Mouse (Mus musculus) macrophage (primary cell): ENCODE data around the gene Ddb2. TPM values are rescaled to one million over a fixed set of nuclear protein-coding genes. Genes with fewer than 3 reads are reported as not detected.

ENCODE experiments used
- H3K27ac ChIP-seq: fragments of 350-480 bp; formaldehyde crosslinking; 2 replicates; pipeline ENCODE4 v1.9.0; 2021
- H3K36me3 ChIP-seq: fragments of 350-480 bp; formaldehyde crosslinking; 2 replicates; pipeline ENCODE4 v1.9.0; 2021; ENCODE audit errors: inconsistent target
- H3K4me3 ChIP-seq: fragments of 350-480 bp; formaldehyde crosslinking; 2 replicates; pipeline ENCODE4 v1.9.0; 2021; ENCODE audit errors: inconsistent target
- H3K79me2 ChIP-seq: fragments of 350-480 bp; formaldehyde crosslinking; 2 replicates; pipeline ENCODE4 v1.9.0; 2021; ENCODE audit errors: inconsistent target
- WGBS: methylation state at CpG from one replicate; pipeline ENCODE4 v1.1.7; 2026; ENCODE audit warnings: inconsistent platforms; ENCODE audit not compliant: missing documents; 5-methylcytosine and 5-hydroxymethylcytosine counted together
- polyA plus RNA-seq: library from polyadenylated mRNA; stranded (reverse); fragments of 250-400 nt; gene quantifications from 3 replicates; pipeline ENCODE4 v1.2.4, GENCODE M21; 2018; ENCODE audit warnings: inconsistent platforms
- total RNA-seq, 78 experiments: library from RNA; depleted of rRNA; stranded (reverse); fragments of 250-400 nt; gene quantifications; 1 replicate in 9 of 78; 2 replicates in 24 of 78; 3 replicates in 43 of 78; 4 replicates in 2 of 78; pipeline ENCODE4 v1.2.4; 2018; ENCODE audit warnings: inconsistent platforms in 56 of 78

Gene Ddb2
- 10 to 100 TPM; 13.6 to 38.1 (median 23.1) TPM for total RNA-seq (2018; cell fraction: chromatin; rRNA removed)
- 1 to 10 TPM; 1.2 to 3.3 (median 1.8) TPM for total RNA-seq (2018; cell fraction: cytosol; rRNA removed)
- total RNA-seq (2018; cell fraction: nucleus; rRNA removed): 10 to 100 TPM in 22 of 26 experiments, 1 to 10 TPM in 4; 6.4 to 33.6 (median 17.4) TPM
- 1.8 to 5.3 TPM (median 5.2 TPM) in 3 replicates for polyA plus RNA-seq

DNA sequence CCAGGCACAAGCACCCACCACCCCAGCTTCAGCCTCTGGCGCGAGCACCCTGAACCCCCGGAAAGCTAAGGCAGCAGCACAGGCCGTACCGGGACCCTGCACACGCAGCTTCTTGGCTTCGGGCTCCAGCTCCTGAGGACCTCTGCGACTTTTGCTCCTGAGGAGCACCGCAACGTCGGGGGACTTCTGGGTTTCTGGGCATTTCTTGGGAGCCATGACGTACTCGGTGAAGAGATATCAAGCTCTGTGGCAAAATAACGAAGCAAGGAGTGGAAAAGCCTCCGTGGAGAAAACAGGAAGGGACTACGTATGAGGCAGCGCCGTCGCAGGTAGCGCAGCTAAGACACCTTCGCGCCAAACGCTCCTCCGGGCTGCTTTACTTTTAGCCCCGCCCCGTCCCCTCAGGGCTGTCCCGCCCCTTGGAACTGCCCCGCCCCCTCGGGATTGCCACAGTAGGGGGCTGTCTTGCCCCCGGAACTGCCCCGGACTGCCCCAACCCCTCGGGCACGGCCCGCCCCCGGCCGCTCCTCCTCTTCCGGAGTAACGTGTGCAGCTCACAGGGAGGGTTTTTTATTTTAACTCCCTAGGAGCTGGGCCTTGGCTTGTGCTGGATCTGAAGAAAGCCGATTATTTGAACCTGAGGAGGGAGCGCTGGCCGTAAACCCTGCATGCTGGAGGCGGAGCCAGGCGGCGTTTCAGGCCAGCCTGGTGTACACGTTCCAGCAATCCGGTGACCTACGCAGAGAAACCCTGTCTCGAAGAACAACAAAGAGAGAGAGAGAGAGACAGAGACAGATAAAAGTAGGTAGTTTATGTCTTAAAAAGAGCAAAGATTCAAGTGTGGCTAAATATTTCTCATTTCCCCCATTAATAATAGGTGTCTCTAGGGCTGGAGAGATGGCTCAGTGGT, at the start of gene Ddb2:
Ddb2 (minus strand) TSS at position 382 of the 910 bp plus-strand sequence.
- Histone ChIP-seq H3K4me3 (peak within 1 kb of the TSS; percentile 70), H3K36me3 (peaks cover 4% of the 10 kb centered on the region; the same call in 1 of the 2 replicates), H3K27ac (peak within 1 kb of the TSS; percentile 67), H3K79me2 (no peaks in the 10 kb centered on the region)
- WGBS: under 1% methylated on average over 48 of the region's 48 CpGs

DNA sequence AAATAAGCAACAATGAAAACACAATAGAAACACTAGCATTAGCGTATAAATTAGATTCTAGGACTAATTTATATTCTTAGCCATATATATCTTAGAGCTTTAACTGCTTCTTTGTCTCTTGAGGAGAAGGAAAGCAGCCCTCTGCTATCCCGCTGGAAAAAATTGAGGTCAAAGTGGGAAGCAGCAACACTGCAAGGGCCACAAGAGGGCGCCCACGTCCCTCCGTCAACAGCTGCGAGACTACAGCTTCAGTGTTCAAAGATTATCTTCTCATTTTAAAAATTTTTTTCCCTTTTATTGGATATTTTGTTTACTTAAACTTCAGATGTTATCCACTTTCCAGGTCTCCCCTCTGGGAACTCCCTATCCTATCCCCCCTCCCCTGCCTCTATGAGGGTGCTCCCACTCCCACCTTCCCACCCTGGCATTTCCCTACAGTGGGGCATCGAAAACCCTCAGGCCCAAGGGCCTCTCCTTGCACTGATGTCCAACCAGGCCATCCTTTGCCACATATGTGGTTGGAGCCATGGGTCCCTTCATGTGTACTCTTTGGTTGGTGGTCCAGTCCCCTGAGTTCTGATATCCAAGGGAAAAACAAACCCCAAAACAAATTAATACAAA, 49.2 kb upstream of the Ddb2 start:
- Histone ChIP-seq H3K4me3 (no peak overlapping the region), H3K36me3 (no peaks in the 10 kb centered on the region), H3K27ac (no peak overlapping the region), H3K79me2 (no peaks in the 10 kb centered on the region)
- WGBS: 23% methylated on average over 7 of the region's 7 CpGs

DNA sequence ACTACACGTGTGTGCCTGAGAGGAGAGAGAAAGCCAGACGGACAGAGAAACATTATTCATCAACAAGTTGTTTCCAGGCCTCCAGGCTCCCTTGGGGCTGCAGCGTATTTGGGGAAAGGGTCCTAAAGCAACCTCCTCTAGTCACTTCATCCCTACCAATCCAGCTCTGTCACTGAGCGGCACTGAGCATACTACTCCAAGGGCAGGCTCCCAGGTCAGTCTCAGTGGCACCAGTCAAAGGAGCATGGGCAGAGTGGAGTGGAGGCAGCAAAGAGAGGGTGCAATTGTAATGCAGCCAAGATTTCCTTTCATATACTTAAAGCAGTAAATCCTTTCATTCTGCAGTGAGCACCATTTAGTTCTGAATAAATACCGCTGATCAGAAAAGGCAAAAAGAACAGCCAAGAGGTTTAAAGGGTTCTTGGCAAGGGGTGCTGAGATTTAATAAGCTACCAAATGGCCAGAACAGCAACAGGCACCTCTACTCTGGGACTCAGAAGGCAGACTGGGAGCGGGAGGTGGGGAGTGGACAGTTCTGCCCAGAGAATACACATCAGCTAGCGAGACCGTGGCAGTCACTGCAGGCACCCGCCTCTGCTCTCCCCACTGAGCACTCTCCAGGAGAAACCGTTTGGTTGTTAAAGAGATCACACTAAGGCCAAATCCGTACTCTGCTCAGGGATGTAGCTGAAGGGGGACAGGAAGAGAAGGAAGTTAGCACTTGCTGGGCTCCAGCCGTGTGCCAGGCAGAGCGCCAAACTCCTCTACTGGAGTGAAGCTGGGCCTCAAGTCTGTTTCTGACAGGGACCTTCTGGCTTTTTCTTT, 47.8 kb upstream of the Ddb2 start:
- 60% methylated on average over 13 of the region's 13 CpGs for WGBS

DNA sequence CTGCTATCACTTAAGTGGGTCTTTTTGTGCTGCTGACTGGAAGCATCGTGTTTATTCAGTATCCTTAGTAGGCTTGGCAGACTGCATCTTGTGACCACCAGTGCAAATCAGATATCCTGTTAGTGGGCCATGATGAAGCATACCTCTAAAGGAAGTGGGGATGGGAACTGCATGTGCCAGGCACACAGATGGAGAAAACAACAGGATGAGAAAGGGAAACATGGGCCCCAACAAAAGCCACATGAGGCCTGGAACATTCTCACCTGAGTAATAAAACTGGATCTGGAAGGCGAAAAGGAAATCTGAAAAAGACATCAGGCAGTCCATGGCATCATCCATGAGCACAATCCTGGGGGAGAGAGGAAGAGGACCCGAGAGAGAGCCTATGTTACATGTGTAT, 47.2 kb upstream of the Ddb2 start:
- WGBS: 72% methylated on average over 3 of the region's 3 CpGs
- H3K79me2 ChIP-seq: no peaks in the 10 kb centered on the region
- no peaks in the 10 kb centered on the region for H3K36me3 ChIP-seq
- no peak overlapping the region for H3K4me3 ChIP-seq
- H3K27ac ChIP-seq: no peak overlapping the region

More for the DNA sequence above, 47.8 kb upstream of the Ddb2 start:
- Histone ChIP-seq H3K27ac (no peak overlapping the region), H3K79me2 (no peaks in the 10 kb centered on the region), H3K36me3 (no peaks in the 10 kb centered on the region), H3K4me3 (no peak overlapping the region)

DNA sequence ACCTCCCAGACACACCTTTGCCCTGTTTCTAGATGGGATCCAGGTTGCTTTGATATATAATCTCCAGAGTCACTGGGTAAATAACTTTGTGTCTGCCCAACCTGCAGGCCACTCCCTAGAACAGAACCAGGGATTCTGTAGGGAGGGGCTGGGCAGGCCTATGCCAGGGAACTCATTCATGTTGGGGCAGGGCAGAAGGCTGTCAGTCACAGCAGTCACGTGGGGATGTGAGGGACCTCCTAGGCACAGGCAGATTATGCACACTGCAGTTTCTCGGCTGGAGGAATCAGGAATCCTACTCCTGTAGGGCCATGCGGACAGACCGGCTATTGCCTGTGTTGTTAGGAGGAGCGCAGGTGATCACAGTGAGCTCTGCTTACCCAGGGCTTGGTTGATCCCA, 44.6 kb upstream of the Ddb2 start:
- no peaks in the 10 kb centered on the region for H3K79me2 ChIP-seq
- WGBS: 95% methylated on average over 5 of the region's 5 CpGs
- H3K27ac ChIP-seq: no peak overlapping the region
- H3K36me3 ChIP-seq: peaks cover 10% of the 10 kb centered on the region; the same call in 1 of the 2 replicates
- no peak overlapping the region for H3K4me3 ChIP-seq

DNA sequence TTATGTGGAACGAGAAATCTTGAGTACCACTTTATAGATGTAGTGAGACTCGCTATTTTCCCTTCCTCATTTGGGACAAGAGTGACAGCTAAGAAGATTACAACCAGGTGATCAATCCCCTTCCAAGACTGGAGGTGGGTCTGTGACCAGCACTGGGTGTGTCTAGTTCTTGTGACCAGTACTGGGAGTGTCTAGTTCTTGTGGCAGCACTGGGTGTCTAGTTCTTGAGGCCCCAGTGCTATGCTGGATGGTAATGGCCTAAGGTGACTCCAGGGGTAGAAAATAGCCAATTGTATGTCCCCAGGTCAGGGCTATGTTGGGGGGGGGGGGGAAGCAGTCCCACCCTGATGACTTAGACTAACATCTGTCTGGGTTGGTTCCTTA, 42.6 kb upstream of the Ddb2 start:
- 70% methylated on average over 2 of the region's 2 CpGs for WGBS
- Histone ChIP-seq H3K79me2 (no peaks in the 10 kb centered on the region), H3K36me3 (peaks cover 30% of the 10 kb centered on the region), H3K27ac (no peak overlapping the region), H3K4me3 (no peak overlapping the region)

DNA sequence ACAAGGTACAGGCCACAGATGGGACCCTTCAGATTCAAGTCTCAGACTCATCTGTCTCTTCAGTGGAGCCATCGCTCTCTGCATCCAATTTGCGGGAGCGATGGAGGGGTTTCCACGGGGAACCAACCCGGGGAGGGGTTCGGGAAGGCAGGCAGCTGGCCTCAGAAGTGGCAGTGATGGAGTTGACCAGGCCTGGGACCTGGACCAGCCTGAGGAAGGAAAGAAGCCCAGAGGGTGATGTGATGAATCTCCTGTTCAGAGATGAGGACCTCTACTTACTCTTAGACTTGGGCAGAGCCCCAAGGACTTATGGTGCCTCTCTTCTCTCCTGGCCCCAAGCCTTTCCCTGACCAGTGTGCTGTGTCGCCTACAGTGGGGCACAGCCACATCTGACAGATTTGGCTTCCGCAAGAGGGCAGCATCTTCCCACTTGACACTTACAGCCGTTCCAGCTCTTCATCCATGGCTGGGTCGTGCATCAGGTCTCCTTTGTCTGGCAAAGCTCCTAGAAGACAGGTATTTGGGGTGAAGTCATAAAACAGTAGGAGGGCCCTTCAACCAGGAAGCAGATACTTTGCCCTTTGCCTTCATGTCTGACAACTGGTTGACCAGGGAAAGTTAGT, 42.1 kb upstream of the Ddb2 start:
- no peaks in the 10 kb centered on the region for H3K79me2 ChIP-seq
- no peak overlapping the region for H3K4me3 ChIP-seq
- 78% methylated on average over 10 of the region's 10 CpGs for WGBS
- no peak overlapping the region for H3K27ac ChIP-seq
- H3K36me3 ChIP-seq: peaks cover 35% of the 10 kb centered on the region

DNA sequence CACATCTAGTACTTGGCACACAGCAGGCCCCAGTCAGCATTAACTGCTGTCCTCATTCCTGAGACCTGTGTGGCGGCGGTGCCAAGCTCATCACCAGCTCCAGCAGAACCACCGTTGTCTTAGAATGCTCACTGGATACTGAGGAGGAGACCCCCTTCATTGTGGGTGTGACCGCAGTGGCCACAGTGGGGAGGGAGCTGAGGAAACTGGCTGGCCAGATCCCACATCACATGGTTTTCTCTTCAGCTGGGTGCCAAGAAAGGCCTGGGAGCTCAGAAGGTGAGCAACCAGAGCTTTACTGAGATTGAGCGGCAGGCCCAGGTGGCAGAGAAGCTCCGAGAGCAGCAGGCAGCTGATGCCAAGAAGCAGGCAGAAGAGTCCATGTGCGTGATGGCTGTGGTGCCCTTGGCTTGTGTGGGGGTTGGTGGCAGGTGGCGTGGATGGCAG, 32.9 kb upstream of the Ddb2 start:
- H3K36me3 ChIP-seq: peaks cover 74% of the 10 kb centered on the region
- H3K27ac ChIP-seq: no peak overlapping the region
- H3K79me2 ChIP-seq: peaks cover 61% of the 10 kb centered on the region
- WGBS: 90% methylated on average over 8 of the region's 8 CpGs
- no peak overlapping the region for H3K4me3 ChIP-seq

DNA sequence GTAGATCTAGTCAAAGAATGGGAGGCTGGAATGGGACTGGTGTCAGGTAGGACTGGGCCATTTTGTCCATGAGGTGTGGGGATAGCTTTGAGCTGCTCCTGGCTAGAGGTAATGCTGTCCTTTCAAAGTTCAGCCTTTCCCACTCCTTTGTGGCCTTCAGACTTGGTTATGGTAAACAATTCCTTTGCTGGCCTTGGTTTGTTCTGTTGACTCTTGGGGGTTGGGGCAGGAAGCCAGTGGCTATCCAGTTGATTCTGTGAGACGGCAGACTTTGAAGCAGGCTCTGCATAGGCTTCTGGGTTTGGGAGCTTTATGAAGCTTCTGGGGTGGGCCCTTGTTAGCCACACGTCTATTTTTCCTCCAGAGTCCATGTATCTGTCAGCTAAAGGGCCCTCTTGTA, 31.9 kb upstream of the Ddb2 start:
- Histone ChIP-seq H3K27ac (no peak overlapping the region), H3K4me3 (no peak overlapping the region), H3K79me2 (peaks cover 61% of the 10 kb centered on the region), H3K36me3 (peaks cover 64% of the 10 kb centered on the region; the same call in 1 of the 2 replicates)
- 97% methylated on average over 2 of the region's 2 CpGs for WGBS

DNA sequence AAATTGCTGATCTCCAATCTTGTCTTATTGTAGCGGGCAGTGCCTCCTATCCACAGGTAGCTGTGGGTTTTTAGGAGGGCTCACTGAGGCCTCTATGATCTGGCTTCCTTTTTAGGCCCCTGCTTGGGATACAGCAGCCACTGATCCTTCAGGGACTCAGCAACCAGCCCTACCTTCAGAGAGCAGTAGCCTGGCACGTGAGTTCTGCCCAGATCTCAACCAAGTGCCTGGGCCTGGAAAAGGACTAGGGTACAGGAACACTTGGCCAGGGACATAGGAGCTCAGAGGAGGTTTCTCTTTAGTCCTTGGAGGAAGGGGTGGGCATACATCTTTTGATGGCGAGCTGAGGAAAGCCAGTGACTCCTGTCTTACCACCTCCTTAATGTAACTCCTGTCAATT, 31.3 kb upstream of the Ddb2 start:
- H3K36me3 ChIP-seq: peaks cover 57% of the 10 kb centered on the region; the same call in 1 of the 2 replicates
- 100% methylated on average over 3 of the region's 3 CpGs for WGBS
- H3K4me3 ChIP-seq: no peak overlapping the region
- no peak overlapping the region for H3K27ac ChIP-seq
- peaks cover 61% of the 10 kb centered on the region for H3K79me2 ChIP-seq

DNA sequence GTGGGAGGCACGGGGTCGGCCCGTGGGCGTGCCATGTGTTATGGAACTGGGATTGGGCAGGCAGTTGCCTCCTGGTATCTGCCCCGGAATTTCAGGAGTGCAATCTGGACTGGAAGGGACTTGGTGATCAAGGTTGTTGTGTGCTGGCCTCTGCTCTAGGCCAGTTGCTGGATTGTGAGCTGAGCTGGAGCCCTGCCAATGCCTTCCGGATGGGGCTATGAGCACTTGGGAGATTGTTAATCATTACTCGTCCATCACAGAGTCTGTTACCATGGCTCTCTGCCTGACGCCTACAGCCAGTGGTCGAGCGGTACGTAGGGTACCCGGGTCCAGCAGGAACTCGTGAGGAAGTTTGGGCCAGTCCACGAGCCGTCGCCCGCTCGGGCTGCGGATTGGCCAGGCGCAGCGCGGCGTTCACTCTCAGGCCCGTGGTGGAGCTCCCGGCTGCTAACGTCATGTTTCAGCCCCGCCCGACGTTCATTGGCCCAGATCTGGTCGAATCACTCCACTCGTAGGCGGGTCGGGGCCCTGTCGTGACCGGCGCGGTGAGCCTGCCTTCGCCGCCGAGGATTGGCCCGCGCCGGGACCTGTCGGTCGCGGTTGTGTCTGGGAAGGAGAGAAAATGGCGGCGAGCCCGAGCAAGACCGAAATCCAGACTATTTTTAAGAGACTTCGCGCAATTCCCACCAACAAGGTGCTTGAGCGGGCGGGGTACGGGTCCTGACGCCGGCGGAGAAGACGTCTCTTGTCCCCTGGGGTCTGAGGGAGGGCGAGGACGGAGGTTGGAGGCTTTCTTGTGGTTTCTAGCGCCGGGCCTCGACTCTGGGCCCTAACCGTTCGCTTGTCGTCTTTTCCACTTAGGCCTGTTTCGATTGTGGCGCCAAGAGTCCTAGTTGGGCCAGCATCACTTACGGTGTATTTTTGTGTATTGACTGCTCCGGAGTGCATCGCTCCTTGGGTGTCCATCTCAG, 28.2 kb upstream of the Ddb2 start, which contains the start of gene Arfgap2:
Arfgap2 (plus strand) TSS at position 264 of the 971 bp plus-strand sequence.
- Histone ChIP-seq H3K79me2 (peaks cover 44% of the 10 kb centered on the region), H3K27ac (peak within 1 kb of the TSS; percentile 85), H3K4me3 (peak within 1 kb of the TSS; percentile 98), H3K36me3 (peaks cover 31% of the 10 kb centered on the region; the same call in 1 of the 2 replicates)
- WGBS: 2% methylated on average over 70 of the region's 72 CpGs

DNA sequence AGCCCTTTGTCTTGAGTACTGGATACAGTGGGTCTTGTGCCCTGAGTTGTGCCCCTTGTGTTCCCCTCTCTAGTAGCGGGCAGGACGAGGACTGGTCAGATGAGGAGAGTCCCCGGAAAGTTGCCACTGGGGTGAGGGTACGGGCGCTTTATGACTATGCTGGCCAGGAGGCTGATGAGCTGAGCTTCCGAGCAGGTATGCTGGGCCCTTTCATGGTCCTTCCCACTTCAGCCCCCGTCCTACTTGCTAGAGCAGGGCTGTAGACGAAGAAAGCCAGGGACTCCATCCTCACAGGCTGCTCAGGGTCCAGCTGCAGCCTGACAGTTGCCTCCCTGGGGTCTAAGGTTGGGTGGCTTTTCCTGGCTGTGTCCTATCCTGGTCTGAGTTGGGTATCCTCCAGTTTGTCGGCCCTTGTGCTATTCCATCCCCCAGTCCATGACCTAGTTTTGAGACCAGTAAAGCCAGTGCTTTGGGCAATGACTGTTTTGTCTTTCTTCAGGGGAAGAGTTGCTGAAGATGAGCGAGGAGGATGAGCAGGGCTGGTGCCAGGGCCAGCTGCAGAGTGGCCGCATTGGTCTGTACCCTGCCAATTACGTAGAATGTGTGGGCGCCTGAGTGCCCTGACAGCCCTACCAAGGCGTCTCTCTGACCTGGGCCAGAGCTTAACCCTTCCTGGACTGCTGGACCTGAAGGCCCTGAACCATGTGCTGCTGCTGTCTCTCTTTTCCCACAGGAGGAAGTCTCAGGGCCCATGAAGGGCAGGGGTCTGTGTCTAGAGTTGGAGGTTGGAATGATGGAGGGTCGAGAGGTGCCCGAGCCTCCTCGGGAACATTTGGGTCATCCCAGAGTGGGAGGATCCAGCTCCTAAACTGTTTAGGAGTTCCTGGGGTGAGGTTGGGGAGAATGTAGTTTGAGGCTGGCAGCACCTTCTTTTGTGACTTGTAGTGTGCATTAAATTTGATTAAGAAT, 27.2 kb upstream of the Ddb2 start:
- Histone ChIP-seq H3K36me3 (peaks cover 21% of the 10 kb centered on the region; the same call in 1 of the 2 replicates), H3K79me2 (peaks cover 35% of the 10 kb centered on the region), H3K27ac (peak overlapping the region; percentile 64), H3K4me3 (peak overlapping the region; percentile 32)
- 94% methylated on average over 17 of the region's 17 CpGs for WGBS
